Mouse (Mus musculus) E14TG2a.4 (cell line): ENCODE data around the gene Hfm1.

Experiments used
- CTCF ChIP-seq: conservative IDR thresholded peaks from 2 replicates; pipeline ENCODE4 v1.5.1; 2014; ENCODE audit warnings: low read length
- NANOG ChIP-seq: IDR thresholded peaks from 2 replicates; pipeline ENCODE4 v1.6.1; 2014; ENCODE audit warnings: borderline replicate concordance, low read length, mixed read lengths

DNA sequence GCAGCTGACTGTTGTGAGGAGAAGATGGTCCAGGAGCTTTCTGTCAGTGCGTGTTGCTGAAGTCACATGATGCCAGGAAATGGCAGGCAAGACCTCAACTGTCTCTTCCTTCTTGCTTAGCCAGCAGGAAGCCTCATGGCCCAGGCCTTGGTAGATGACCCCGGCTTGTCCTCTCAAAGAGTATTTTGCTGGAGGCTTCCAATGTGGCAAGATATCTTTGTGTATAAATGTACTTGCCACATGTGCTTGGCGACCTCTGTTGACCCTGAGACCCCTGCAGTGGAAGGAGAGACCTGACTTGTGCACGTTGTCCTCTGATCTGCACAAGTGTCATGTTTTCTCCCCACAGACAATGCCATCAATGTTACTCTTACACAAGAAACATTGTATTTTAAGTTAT, 95.3 kb downstream of the Hfm1 start:
- TF ChIP-seq CTCF (no peak), NANOG (no peak)
